Mouse (Mus musculus) brain, embryonic 14.5 days (tissue): Measurements from ENCODE around the gene Dchs1.

Experiments used
- CTCF ChIP-seq: fragments of 200-500 bp; IDR thresholded peaks from 2 replicates; pipeline ENCODE4 v1.5.1; 2012; ENCODE audit warnings: inconsistent platforms, mild to moderate bottlenecking, moderate library complexity, borderline replicate concordance; ENCODE audit not compliant: insufficient read depth, insufficient read length; ENCODE audit errors: extremely low read depth
- POLR2A ChIP-seq: fragments of 200-500 bp; IDR thresholded peaks from 2 replicates; pipeline ENCODE4 v1.6.1; 2012; ENCODE audit warnings: mild to moderate bottlenecking, inconsistent platforms, borderline replicate concordance; ENCODE audit not compliant: poor library complexity, insufficient read depth, insufficient read length, severe bottlenecking; ENCODE audit errors: extremely low read depth

- TF ChIP-seq CTCF = no peak
- TF ChIP-seq POLR2A = no peak
Observed at GRCm38 (mm10) chr7:105753281-105753680, 34.2 kb downstream of the Dchs1 start.
